Mouse (Mus musculus) embryonic fibroblast, embryonic 13.5 days (primary cell): ENCODE results near the gene Scp2. TPM values are rescaled to one million over a fixed set of nuclear protein-coding genes. Genes with fewer than 3 reads are reported as not detected.
"Not testable (repeated sequence)": the region's sequence is repeated elsewhere in the genome, so short reads cannot be mapped to it uniquely, and the experiment has no call there.

Source experiments
- H3K27ac ChIP-seq: 2 replicates; pipeline ENCODE4 v1.5.1; 2012; ENCODE audit warnings: low read length, control low read depth, inconsistent platforms; ENCODE audit not compliant: insufficient read depth
- H3K4me1 ChIP-seq: 2 replicates; pipeline ENCODE4 v1.6.1; 2011; ENCODE audit warnings: low read length; ENCODE audit not compliant: control insufficient read depth, insufficient read depth
- H3K4me3 ChIP-seq: 2 replicates; pipeline ENCODE4 v1.5.1; 2011; ENCODE audit warnings: mild to moderate bottlenecking, control low read depth, low read length; ENCODE audit not compliant: insufficient read depth
- CTCF ChIP-seq: IDR thresholded peaks from 2 replicates; pipeline ENCODE4 v1.5.1; 2011; ENCODE audit warnings: mild to moderate bottlenecking, control low read depth, low read length, moderate library complexity, borderline replicate concordance; ENCODE audit not compliant: insufficient read depth
- POLR2A ChIP-seq: IDR thresholded peaks from 2 replicates; pipeline ENCODE4 v1.6.1; 2011; ENCODE audit warnings: low read depth, mild to moderate bottlenecking, control low read depth, low read length, moderate library complexity
- polyA plus RNA-seq: library from polyadenylated mRNA; stranded (reverse); fragments of >200 nt; gene quantifications from 2 replicates; pipeline ENCODE4 v1.2.4, GENCODE M21; 2011; ENCODE audit warnings: low read depth; ENCODE audit not compliant: missing spikeins, insufficient read length

Scp2 gene
- polyA plus RNA-seq, 1 experiment: 118 TPM

DNA sequence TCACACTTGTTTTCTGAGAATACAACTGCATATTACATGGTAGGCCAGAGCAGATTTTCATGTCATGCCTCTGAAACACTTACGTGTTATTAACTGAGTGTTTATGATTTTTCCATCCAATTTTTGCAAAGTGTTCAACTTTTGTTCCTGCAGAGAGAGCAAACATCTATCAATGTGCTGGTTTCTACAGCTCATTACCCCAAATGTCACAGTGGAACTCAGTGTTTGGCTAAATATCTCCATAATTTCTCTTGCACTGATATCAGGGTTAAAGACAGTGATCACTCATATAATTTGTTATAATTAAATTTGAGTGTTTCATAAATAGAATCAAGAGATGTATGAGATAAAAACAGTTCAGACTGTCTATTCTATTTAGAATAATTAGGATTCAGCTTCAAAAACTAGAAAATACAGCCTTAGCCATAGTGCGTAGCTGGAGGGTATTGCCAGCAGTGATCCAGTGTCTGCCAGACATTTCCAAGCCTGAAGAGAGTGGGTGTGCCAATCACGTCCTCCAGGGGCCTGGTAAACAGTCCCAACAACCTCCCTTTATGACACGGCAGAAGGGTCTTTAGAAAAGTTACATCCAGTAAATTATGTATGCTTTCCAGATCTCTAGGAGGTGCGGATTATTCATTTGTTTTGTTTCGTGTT, 51.9 kb downstream of the Scp2 start:
- Histone ChIP-seq H3K4me1 (no peaks in the 10 kb centered on the region), H3K27ac (no peak overlapping the region), H3K4me3 (no peak overlapping the region)
- no peak for TF ChIP-seq POLR2A
- no peak for TF ChIP-seq CTCF

- Histone ChIP-seq H3K27ac (no peak overlapping the region), H3K4me3 (no peak overlapping the region), H3K4me1 (no peaks in the 10 kb centered on the region)
- TF ChIP-seq CTCF (no peak), POLR2A (no peak)
Measured at GRCm38 (mm10) chr4:108083993-108084392, 60.8 kb downstream of the Scp2 start.

GRCm38 (mm10) chr4:108083032-108083735, 61.6 kb downstream of the Scp2 start:
- Histone ChIP-seq H3K4me3 (no peak overlapping the region), H3K27ac (no peak overlapping the region), H3K4me1 (no peaks in the 10 kb centered on the region)
- TF ChIP-seq CTCF: no peak
- no peak for TF ChIP-seq POLR2A

DNA sequence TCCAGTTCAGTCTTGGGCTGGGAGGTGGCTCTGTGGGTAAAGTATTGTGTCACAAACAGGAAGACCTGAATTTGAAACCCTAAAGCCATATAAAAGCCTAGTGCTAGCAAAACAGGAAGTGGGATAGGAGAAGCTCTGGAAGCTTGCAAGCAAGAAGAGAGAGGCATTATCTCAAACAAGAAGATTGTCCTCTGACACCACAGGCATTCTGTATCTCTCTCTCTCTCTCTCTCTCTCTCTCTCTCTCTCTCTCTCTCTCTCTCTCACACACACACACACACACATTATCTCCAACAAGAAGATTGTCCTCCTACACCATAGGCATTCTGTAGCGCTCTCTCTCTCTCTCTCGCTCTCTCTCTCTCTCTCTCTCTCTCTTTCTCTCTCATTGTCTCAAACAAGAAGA, 62.4 kb downstream of the Scp2 start:
- no peak for TF ChIP-seq CTCF
- no peak for TF ChIP-seq POLR2A
- Histone ChIP-seq H3K4me1 (no peaks in the 10 kb centered on the region), H3K4me3 (no peak overlapping the region), H3K27ac (no peak overlapping the region)

GRCm38 (mm10) chr4:108080876-108081275, 63.9 kb downstream of the Scp2 start:
- no peak for TF ChIP-seq CTCF
- Histone ChIP-seq H3K4me1 (no peaks in the 10 kb centered on the region), H3K27ac (no peak overlapping the region), H3K4me3 (no peak overlapping the region)

DNA sequence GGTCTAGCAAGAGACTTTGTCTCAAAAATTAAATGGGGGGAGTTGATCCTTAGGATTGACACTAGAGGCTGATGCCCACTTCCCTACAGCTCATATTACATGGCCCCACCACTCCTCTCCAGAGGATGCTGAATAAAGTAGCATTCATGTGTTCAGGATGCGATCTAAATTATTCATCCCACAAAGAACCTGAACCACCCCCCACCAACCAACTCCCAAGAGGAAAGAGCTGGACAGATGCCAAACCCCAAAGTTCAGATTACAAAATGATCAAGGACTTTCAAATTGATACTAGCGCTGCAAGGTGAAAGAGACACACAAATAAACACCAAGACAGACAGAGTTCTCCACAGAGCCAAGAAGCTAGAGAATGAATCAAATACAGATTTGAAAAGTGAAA, 65.0 kb downstream of the Scp2 start:
- no peak overlapping the region for H3K27ac ChIP-seq
- H3K4me3 ChIP-seq: no peak overlapping the region
- TF ChIP-seq POLR2A: no peak
- no peak for TF ChIP-seq CTCF
- no peaks in the 10 kb centered on the region for H3K4me1 ChIP-seq

GRCm38 (mm10) chr4:108079191-108079590, 65.6 kb downstream of the Scp2 start:
- H3K4me1 ChIP-seq, H3K27ac ChIP-seq, H3K4me3 ChIP-seq: not testable (repeated sequence)

DNA sequence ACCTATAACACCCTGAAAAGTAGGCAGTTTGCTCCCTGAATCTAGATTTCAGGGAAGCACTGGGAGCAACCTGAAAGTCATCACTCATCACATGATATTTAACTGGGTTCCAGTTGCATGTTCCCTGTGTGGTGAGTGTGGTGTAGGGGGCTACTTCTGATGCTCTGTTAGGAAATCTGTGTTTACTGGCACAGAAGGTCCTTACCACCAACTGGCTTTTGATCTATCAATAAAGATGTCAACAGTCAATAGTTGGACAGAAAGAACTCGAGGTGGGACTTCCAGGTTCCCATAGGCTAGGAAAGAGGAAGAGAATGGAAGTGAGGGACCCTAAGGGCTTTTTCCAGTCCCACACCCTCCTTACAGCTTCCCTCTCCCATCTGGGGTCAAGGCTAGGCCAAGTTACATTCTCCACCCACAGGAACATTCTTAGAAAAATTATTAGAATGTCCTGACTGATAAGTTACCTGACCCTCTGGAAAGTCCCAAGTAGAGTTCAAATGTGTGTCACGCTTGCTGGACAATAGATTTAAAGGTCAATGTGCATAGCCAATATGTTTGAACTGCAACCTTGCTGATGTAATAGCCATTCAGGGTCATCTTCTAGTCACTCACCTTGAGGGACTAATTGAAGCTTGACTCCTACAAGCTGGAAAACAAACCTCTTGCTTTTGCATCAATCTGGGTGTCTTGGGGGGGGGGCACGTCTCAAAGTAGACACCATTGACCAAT, 67.4 kb downstream of the Scp2 start:
- no peaks in the 10 kb centered on the region for H3K4me1 ChIP-seq
- no peak for TF ChIP-seq CTCF
- no peak for TF ChIP-seq POLR2A

DNA sequence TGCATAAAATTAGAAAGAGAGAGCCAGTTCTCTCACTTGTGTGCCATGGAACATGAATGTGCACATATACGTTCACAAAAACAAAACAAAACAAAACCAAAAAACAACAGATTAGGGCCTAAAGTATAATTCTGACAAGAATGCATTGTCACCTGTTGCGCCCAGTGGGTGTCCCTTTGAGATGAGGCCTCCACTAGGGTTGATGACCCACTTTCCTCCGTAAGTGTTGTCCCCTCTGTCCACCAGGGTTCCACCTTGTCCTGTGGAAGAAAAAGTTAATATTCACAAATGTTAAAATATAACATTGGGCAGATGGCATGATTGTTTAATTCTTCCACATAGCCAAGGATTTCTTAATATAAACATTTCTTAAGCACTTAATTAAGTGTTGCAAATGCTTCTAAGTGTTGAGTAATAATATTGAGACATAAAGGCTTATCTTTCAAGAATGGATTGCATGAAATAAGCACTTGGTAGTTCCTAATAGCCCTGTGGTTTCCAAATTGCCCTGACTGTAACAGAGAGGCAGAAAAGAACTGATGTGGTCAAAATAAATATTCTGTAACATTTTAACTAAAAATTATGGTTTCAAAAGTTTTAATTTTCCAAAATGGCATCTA, 70.5 kb downstream of the Scp2 start:
- TF ChIP-seq POLR2A (no peak), CTCF (no peak)
- no peak overlapping the region for H3K27ac ChIP-seq
- H3K4me1 ChIP-seq: no peaks in the 10 kb centered on the region
- H3K4me3 ChIP-seq: no peak overlapping the region

More for the DNA sequence above, 67.4 kb downstream of the Scp2 start:
- Histone ChIP-seq H3K27ac (no peak overlapping the region), H3K4me3 (no peak overlapping the region)

GRCm38 (mm10) chr4:108072086-108072485, 72.7 kb downstream of the Scp2 start:
- H3K27ac ChIP-seq: no peak overlapping the region
- H3K4me1 ChIP-seq: no peaks in the 10 kb centered on the region
- TF ChIP-seq POLR2A (no peak), CTCF (no peak)
- H3K4me3 ChIP-seq: no peak overlapping the region
